Mouse (Mus musculus): Measurements from ENCODE around the gene Hcls1. TPM values are rescaled to one million over a fixed set of nuclear protein-coding genes. Genes with fewer than 3 reads are reported as not detected.

Hcls1 gene
- polyA plus RNA-seq, 1 experiment from 2014 or later, result 2.9 TPM

DNA sequence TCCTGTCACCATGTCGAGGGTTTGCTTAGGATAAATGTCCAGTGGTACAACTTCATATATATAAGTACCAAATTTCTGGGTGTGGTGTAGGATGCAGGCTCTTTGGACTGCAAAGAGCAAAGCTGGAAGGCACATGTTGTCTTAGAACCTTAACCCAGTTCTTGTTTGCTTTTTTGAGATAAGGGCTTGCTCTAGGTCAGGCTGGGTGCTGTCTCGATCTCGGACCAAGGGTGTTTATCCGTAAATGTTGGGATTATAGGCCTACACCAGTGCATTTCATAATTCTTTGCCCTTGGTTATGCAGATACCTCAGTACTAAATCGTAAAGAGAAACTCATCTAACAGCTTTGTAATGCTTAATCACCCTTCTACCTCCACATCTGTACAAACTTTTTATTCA, 77.6 kb downstream of the Hcls1 start:
- H3K9ac ChIP-seq (ENCODE audit: low read length), result peak overlapping the region; percentile 55
- H3K9me3 ChIP-seq (ENCODE audit: control insufficient read depth, low read length), result no peaks in the 10 kb centered on the region
- DNase-seq (ENCODE audit: low spot score), result no peak
- ATAC-seq (replicated peaks; ENCODE audit: low FRiP score, low TSS enrichment, low read depth), result no peak
- peaks cover 11% of the 10 kb centered on the region for H3K4me1 ChIP-seq (replicated peaks; ENCODE audit: control insufficient read depth, insufficient read depth, low read length)
- H3K27ac ChIP-seq (ENCODE audit: low read depth), result no peak overlapping the region
- WGBS, result 45% methylated on average over 5 of the region's 5 CpGs
- peak overlapping the region; percentile 73 for H3K4me3 ChIP-seq (ENCODE audit: low read depth, low read length)
- H3K36me3 ChIP-seq (ENCODE audit: control insufficient read depth, insufficient read depth, low read length), result no peaks in the 10 kb centered on the region
- peak overlapping the region; percentile 59 for H3K4me2 ChIP-seq (ENCODE audit: low read length)
- H3K27me3 ChIP-seq (replicated peaks; ENCODE audit: control insufficient read depth, insufficient read depth, low read length), result no peaks in the 10 kb centered on the region

Other genes with a start within 250 kb of the Hcls1 start
- 5.1 and 5.9 TPM in 2 replicates for gene Ildr1, start 241.0 kb upstream of the Hcls1 start, polyA plus RNA-seq (2014; fragmentation: Nextera tagmentation; extraction: Ambion mirVana)
- 2.3 and 5.5 TPM in 2 replicates for gene Slc15a2, start 150.0 kb upstream of the Hcls1 start, polyA plus RNA-seq (2014; fragmentation: Nextera tagmentation; extraction: Ambion mirVana)
- gene Iqcb1, start 106.6 kb upstream of the Hcls1 start, polyA plus RNA-seq (2014; fragmentation: Nextera tagmentation; extraction: Ambion mirVana), result 33.7 and 41.9 TPM in 2 replicates
- gene Eaf2, start 60.0 kb upstream of the Hcls1 start, polyA plus RNA-seq (2014; fragmentation: Nextera tagmentation; extraction: Ambion mirVana), result 0.77 and 2.5 TPM in 2 replicates
- 93.9 and 101 TPM in 2 replicates for gene Golgb1, start 59.8 kb upstream of the Hcls1 start, polyA plus RNA-seq (2014; fragmentation: Nextera tagmentation; extraction: Ambion mirVana)
- not detected in 2 replicates for gene Fbxo40, start 55.5 kb downstream of the Hcls1 start, polyA plus RNA-seq (2014; fragmentation: Nextera tagmentation; extraction: Ambion mirVana)
- 8.0 and 8.9 TPM in 2 replicates for gene Polq, start 76.8 kb downstream of the Hcls1 start, polyA plus RNA-seq (2014; fragmentation: Nextera tagmentation; extraction: Ambion mirVana)